Mouse (Mus musculus): ENCODE results near the gene Ppil4. TPM values are rescaled to one million over a fixed set of nuclear protein-coding genes. Genes with fewer than 3 reads are reported as not detected.

Gene Ppil4
- polyA plus RNA-seq, 1 experiment from 2014 or later = 25.0 TPM

GRCm38 (mm10) chr10:7781214-7781613 lies 11.5 kb upstream of the Ppil4 start:
- TF ChIP-seq CTCF (IDR thresholded peaks at IDR 0.05) = no peak
- ATAC-seq (no peak), DNase-seq (ENCODE audit: low read depth, low spot score) (no peak)
- no peaks in the 10 kb centered on the region for H3K27me3 ChIP-seq
- in situ Hi-C loops (cut with MboI; ENCODE audit: low pct_unique_long_range_greater_than_20kb) = loop anchor here (25.0 kb wide), 1 partner anchor 1969 kb away; the partner anchor contains the start of genes Fbxo5 and Mtrf1l
- CTCF ChIA-PET = no interaction called here
- POLR2A ChIA-PET = interaction anchor here (0.6 kb wide), 1 partner anchor 11 kb away, joined by 3 read pairs; the partner anchor contains the start of gene Ginm1

GRCm38 (mm10) chr10:7787319-7787718 lies 5.4 kb upstream of the Ppil4 start:
- ChIA-PET POLR2A (no interaction called here), CTCF (interaction anchor here (1.2 kb wide), 1 partner anchor 9 kb away, joined by 3 read pairs; no protein-coding TSS in a partner anchor)
- TF ChIP-seq CTCF (IDR thresholded peaks at IDR 0.05) = no peak
- no peaks in the 10 kb centered on the region for H3K27me3 ChIP-seq
- no peak for ATAC-seq
- DNase-seq (ENCODE audit: low read depth, low spot score) = no peak
- in situ Hi-C loops (cut with MboI; ENCODE audit: low pct_unique_long_range_greater_than_20kb) = loop anchor here (25.0 kb wide), 1 partner anchor 1975 kb away; the partner anchor contains the start of genes Fbxo5 and Mtrf1l

- TF ChIP-seq CTCF (IDR thresholded peaks at IDR 0.05) = no peak
- ChIA-PET CTCF (interaction anchor here (0.7 kb wide), 1 partner anchor 16 kb away, joined by 3 read pairs; no protein-coding TSS in a partner anchor), POLR2A (interaction anchor here (0.7 to 0.9 kb wide), 2 partner anchors 11 to 20 kb away, joined by 3 read pairs; no protein-coding TSS in a partner anchor)
- in situ Hi-C loops (cut with MboI; ENCODE audit: low pct_unique_long_range_greater_than_20kb) = loop anchor here (25.0 kb wide), 1 partner anchor 1980 kb away; the partner anchor contains the start of genes Fbxo5 and Mtrf1l
- peak; percentile 29 for ATAC-seq
- H3K27me3 ChIP-seq = no peaks in the 10 kb centered on the region
- no peak for DNase-seq (ENCODE audit: low read depth, low spot score)
Measured at GRCm38 (mm10) chr10:7792254-7792750, 389 bp upstream of the Ppil4 start.

GRCm38 (mm10) chr10:7801258-7801657 lies 8.6 kb downstream of the Ppil4 start:
- in situ Hi-C loops (cut with MboI; ENCODE audit: low pct_unique_long_range_greater_than_20kb) = loop anchor here (25.0 kb wide), 1 partner anchor 711 kb away; the partner anchor contains the start of gene Ust

GRCm38 (mm10) chr10:7802519-7803140 lies 9.9 kb downstream of the Ppil4 start:
- POLR2A ChIA-PET = no interaction called here
- in situ Hi-C loops (cut with MboI; ENCODE audit: low pct_unique_long_range_greater_than_20kb) = loop anchor here (25.0 kb wide), 1 partner anchor 710 kb away; the partner anchor contains the start of gene Ust
- CTCF ChIA-PET = interaction anchor here (1.0 kb wide), 1 partner anchor 10 kb away, joined by 3 read pairs; the partner anchor contains the start of genes Ginm1 and Ppil4
- DNase-seq (ENCODE audit: low read depth, low spot score) = no peak
- H3K27me3 ChIP-seq = no peaks in the 10 kb centered on the region
- TF ChIP-seq CTCF (IDR thresholded peaks at IDR 0.05) = no peak
- no peak for ATAC-seq

More at GRCm38 (mm10) chr10:7801258-7801657, 8.6 kb downstream of the Ppil4 start:
- no peak for DNase-seq (ENCODE audit: low read depth, low spot score)
- H3K27me3 ChIP-seq = no peaks in the 10 kb centered on the region
- POLR2A ChIA-PET = no interaction called here
- no peak for TF ChIP-seq CTCF (IDR thresholded peaks at IDR 0.05)
- ATAC-seq = no peak
- CTCF ChIA-PET = no interaction called here

- peak; percentile 67 for ATAC-seq
- in situ Hi-C loops (cut with MboI; ENCODE audit: low pct_unique_long_range_greater_than_20kb) = loop anchor here (5.0 to 25.0 kb wide), 2 partner anchors 427 to 702 kb away; partner anchors contain the start of gene Ust
- peak; percentile 76 for TF ChIP-seq CTCF (IDR thresholded peaks at IDR 0.05)
- no peaks in the 10 kb centered on the region for H3K27me3 ChIP-seq
- DNase-seq (ENCODE audit: low read depth, low spot score) = peak; percentile 25
- ChIA-PET POLR2A (no interaction called here), CTCF (interaction anchor here (0.8 to 1.0 kb wide), 3 partner anchors 9 to 430 kb away, joined by 3 read pairs; no protein-coding TSS in a partner anchor)
Measured at GRCm38 (mm10) chr10:7809937-7810336, 17.2 kb downstream of the Ppil4 start.

GRCm38 (mm10) chr10:7816476-7816875 lies 23.8 kb downstream of the Ppil4 start:
- ATAC-seq = no peak
- ChIA-PET POLR2A (no interaction called here), CTCF (interaction anchor here (1.4 kb wide), 1 partner anchor 18 kb away, joined by 4 read pairs; no protein-coding TSS in a partner anchor)
- DNase-seq (ENCODE audit: low read depth, low spot score) = no peak
- no peak for TF ChIP-seq CTCF (IDR thresholded peaks at IDR 0.05)
- in situ Hi-C loops (cut with MboI; ENCODE audit: low pct_unique_long_range_greater_than_20kb) = loop anchor here (25.0 kb wide), 1 partner anchor 696 kb away; the partner anchor contains the start of gene Ust
- H3K27me3 ChIP-seq = no peaks in the 10 kb centered on the region

- in situ Hi-C loops (cut with MboI; ENCODE audit: low pct_unique_long_range_greater_than_20kb) = loop anchor here (25.0 kb wide), 1 partner anchor 694 kb away; the partner anchor contains the start of gene Ust
- DNase-seq (ENCODE audit: low read depth, low spot score) = no peak
- ATAC-seq = no peak
- no peak for TF ChIP-seq CTCF (IDR thresholded peaks at IDR 0.05)
- no peaks in the 10 kb centered on the region for H3K27me3 ChIP-seq
- ChIA-PET CTCF (interaction anchor here (1.5 kb wide), 1 partner anchor 9 kb away, joined by 3 read pairs; no protein-coding TSS in a partner anchor), POLR2A (no interaction called here)
Measured at GRCm38 (mm10) chr10:7818676-7819075, 26.0 kb downstream of the Ppil4 start.

- ChIA-PET POLR2A (no interaction called here), CTCF (interaction anchor here (0.9 to 1.5 kb wide), 2 partner anchors 10 to 223 kb away, joined by 3 read pairs; no protein-coding TSS in a partner anchor)
- in situ Hi-C loops (cut with MboI; ENCODE audit: low pct_unique_long_range_greater_than_20kb) = loop anchor here (25.0 kb wide), 1 partner anchor 693 kb away; the partner anchor contains the start of gene Ust
- no peak for ATAC-seq
- no peaks in the 10 kb centered on the region for H3K27me3 ChIP-seq
- TF ChIP-seq CTCF (IDR thresholded peaks at IDR 0.05) = no peak
- no peak for DNase-seq (ENCODE audit: low read depth, low spot score)
Measured at GRCm38 (mm10) chr10:7819156-7819555, 26.5 kb downstream of the Ppil4 start.

- H3K27me3 ChIP-seq = no peaks in the 10 kb centered on the region
- ChIA-PET POLR2A (interaction anchor here (0.6 kb wide), 1 partner anchor 152 kb away, joined by 3 read pairs; no protein-coding TSS in a partner anchor), CTCF (interaction anchor here (0.9 to 1.5 kb wide), 2 partner anchors 10 to 223 kb away, joined by 3 read pairs; no protein-coding TSS in a partner anchor)
- in situ Hi-C loops (cut with MboI; ENCODE audit: low pct_unique_long_range_greater_than_20kb) = loop anchor here (25.0 kb wide), 1 partner anchor 693 kb away; the partner anchor contains the start of gene Ust
- no peak for TF ChIP-seq CTCF (IDR thresholded peaks at IDR 0.05)
- DNase-seq (ENCODE audit: low read depth, low spot score) = no peak
- ATAC-seq = no peak
Measured at GRCm38 (mm10) chr10:7819603-7820002, 26.9 kb downstream of the Ppil4 start.

All from Patski (cell line).